Mouse (Mus musculus) myocyte (in vitro differentiated cells): ENCODE data around the gene Mvb12b. TPM values are rescaled to one million over a fixed set of nuclear protein-coding genes. Genes with fewer than 3 reads are reported as not detected.

ENCODE experiments used
- H3K27me3 ChIP-seq: one replicate; pipeline ENCODE4 v1.6.1; 2011; ENCODE audit not compliant: control insufficient read depth, insufficient read depth, insufficient read length
- H3K36me3 ChIP-seq: one replicate; pipeline ENCODE4 v1.6.1; 2011; ENCODE audit not compliant: control insufficient read depth, insufficient read depth
- H3K4me2 ChIP-seq: one replicate; pipeline ENCODE4 v1.6.1; 2011; ENCODE audit warnings: low read depth, control low read depth
- H3K4me3 ChIP-seq: one replicate; pipeline ENCODE4 v1.5.1; 2011; ENCODE audit warnings: mild to moderate bottlenecking, control low read depth, moderate library complexity
- H3K79me2 ChIP-seq: one replicate; pipeline ENCODE4 v1.6.1; 2011; ENCODE audit not compliant: control insufficient read depth, insufficient read depth
- H3ac ChIP-seq: one replicate; pipeline ENCODE4 v1.6.1; 2011; ENCODE audit not compliant: control insufficient read depth, insufficient read length
- CEBPB ChIP-seq: IDR thresholded peaks from 2 replicates; pipeline ENCODE4 v1.6.1; 2011; ENCODE audit warnings: mild to moderate bottlenecking, moderate library complexity; ENCODE audit not compliant: poor library complexity, insufficient read depth, severe bottlenecking
- E2F4 ChIP-seq: IDR thresholded peaks from one replicate; pipeline ENCODE4 v1.6.1; 2011; ENCODE audit warnings: mild to moderate bottlenecking, control low read depth, moderate library complexity; ENCODE audit not compliant: insufficient read depth
- MAX ChIP-seq: IDR thresholded peaks from one replicate; pipeline ENCODE4 v1.6.1; 2011; ENCODE audit warnings: low read depth, mild to moderate bottlenecking, control low read depth
- MYOD1 ChIP-seq, 3 experiments: IDR thresholded peaks; one replicate each; pipeline ENCODE4 v1.6.1; 2011; ENCODE audit warnings: control low read depth in 2 of 3, low read depth in 2 of 3, mild to moderate bottlenecking in 2 of 3, moderate library complexity in 1 of 3; ENCODE audit not compliant: insufficient read length in 2 of 3, control insufficient read depth in 1 of 3
- MYOG ChIP-seq, 3 experiments: IDR thresholded peaks; one replicate each; pipeline ENCODE4 v1.6.1; 2011; ENCODE audit warnings: control low read depth in 2 of 3, low read depth in 2 of 3, mild to moderate bottlenecking in 2 of 3; ENCODE audit not compliant: insufficient read length in 2 of 3, control insufficient read depth in 1 of 3, insufficient read depth in 1 of 3
- POLR2A ChIP-seq: IDR thresholded peaks from one replicate; pipeline ENCODE4 v1.6.1; 2011; ENCODE audit warnings: low read depth, mild to moderate bottlenecking, control low read depth, moderate library complexity; ENCODE audit not compliant: insufficient read length
- POLR2AphosphoS2 ChIP-seq: IDR thresholded peaks from one replicate; pipeline ENCODE4 v1.6.1; 2011; ENCODE audit warnings: low read depth, control low read depth; ENCODE audit not compliant: insufficient read length
- REST ChIP-seq: IDR thresholded peaks from one replicate; pipeline ENCODE4 v1.6.1; 2011; ENCODE audit warnings: mild to moderate bottlenecking, control low read depth, moderate library complexity; ENCODE audit not compliant: insufficient read depth, insufficient read length
- SRF ChIP-seq: IDR thresholded peaks from one replicate; pipeline ENCODE4 v1.6.1; 2011; ENCODE audit warnings: low read depth; ENCODE audit not compliant: control insufficient read depth, insufficient read length
- TCF12 ChIP-seq: IDR thresholded peaks from one replicate; pipeline ENCODE4 v1.6.1; 2011; ENCODE audit warnings: mild to moderate bottlenecking, control low read depth; ENCODE audit not compliant: poor library complexity, insufficient read depth, severe bottlenecking
- TCF3 ChIP-seq: IDR thresholded peaks from one replicate; pipeline ENCODE4 v1.6.1; 2011; ENCODE audit warnings: low read depth, control low read depth; ENCODE audit not compliant: insufficient read length
- USF1 ChIP-seq: IDR thresholded peaks from one replicate; pipeline ENCODE4 v1.6.1; 2011; ENCODE audit warnings: low read depth, mild to moderate bottlenecking, control low read depth, moderate library complexity
- polyA plus RNA-seq: library from polyadenylated mRNA; unstranded; fragments of >200 nt; fragmentation: generic; extraction: Trizol; gene quantifications from one replicate; pipeline ENCODE4 v1.2.1, GENCODE M21; 2012; ENCODE audit warnings: missing spikeins

Gene Mvb12b
- polyA plus RNA-seq, 1 experiment: 14.5 TPM

GRCm38 (mm10) chr2:33777051-33777450 is 110.7 kb downstream of the Mvb12b start:
- no peaks in the 10 kb centered on the region for H3K27me3 ChIP-seq
- no peak overlapping the region for H3ac ChIP-seq
- TF ChIP-seq E2F4: no peak
- no peak for TF ChIP-seq MAX
- TF ChIP-seq POLR2AphosphoS2: no peak
- TF ChIP-seq USF1: no peak
- TF ChIP-seq REST: no peak
- no peak for TF ChIP-seq MYOD1 (IDR thresholded peaks at IDR 0.05; ENCODE audit: control insufficient read depth in 1 of 3, insufficient read length in 2 of 3, low read depth in 2 of 3)
- TF ChIP-seq MYOG (IDR thresholded peaks at IDR 0.05; ENCODE audit: control insufficient read depth in 1 of 3, insufficient read depth in 1 of 3, insufficient read length in 2 of 3, low read depth in 2 of 3): no peak
- H3K4me3 ChIP-seq: no peak overlapping the region
- no peaks in the 10 kb centered on the region for H3K36me3 ChIP-seq
- no peaks in the 10 kb centered on the region for H3K79me2 ChIP-seq
- H3K4me2 ChIP-seq: no peak overlapping the region

DNA sequence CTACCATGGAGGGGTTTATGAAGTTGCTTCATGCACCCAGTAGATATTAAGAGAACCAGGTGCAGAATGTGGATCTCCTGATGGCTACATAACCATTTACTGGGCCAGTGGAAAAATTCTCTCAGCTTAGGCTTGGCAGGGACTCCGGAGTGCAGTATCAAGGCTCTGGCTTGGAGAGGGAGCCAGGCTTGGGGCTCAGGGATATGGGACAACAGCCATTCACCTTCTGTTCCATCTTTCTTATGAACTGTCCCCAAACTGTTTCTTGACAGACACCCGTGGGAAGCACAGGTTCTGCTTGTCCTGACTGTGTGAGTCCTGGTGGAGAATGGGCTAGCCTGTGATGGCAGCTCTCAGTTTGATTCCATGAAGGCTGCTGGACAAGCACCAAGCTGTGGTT is 112.9 kb downstream of the Mvb12b start:
- H3K36me3 ChIP-seq: no peaks in the 10 kb centered on the region

GRCm38 (mm10) chr2:33774106-33774505 is 113.6 kb downstream of the Mvb12b start:
- Histone ChIP-seq H3K27me3 (no peaks in the 10 kb centered on the region), H3K4me3 (no peak overlapping the region), H3K36me3 (no peaks in the 10 kb centered on the region), H3ac (no peak overlapping the region), H3K79me2 (no peaks in the 10 kb centered on the region), H3K4me2 (no peak overlapping the region)
- no peak for TF ChIP-seq REST
- no peak for TF ChIP-seq E2F4
- no peak for TF ChIP-seq TCF3
- TF ChIP-seq POLR2AphosphoS2: no peak
- TF ChIP-seq MAX: no peak
- no peak for TF ChIP-seq USF1
- no peak for TF ChIP-seq MYOD1 (IDR thresholded peaks at IDR 0.05; ENCODE audit: control insufficient read depth in 1 of 3, insufficient read length in 2 of 3, low read depth in 2 of 3)
- no peak for TF ChIP-seq MYOG (IDR thresholded peaks at IDR 0.05; ENCODE audit: control insufficient read depth in 1 of 3, insufficient read depth in 1 of 3, insufficient read length in 2 of 3, low read depth in 2 of 3)
- no peak for TF ChIP-seq TCF12
- TF ChIP-seq SRF: no peak
- TF ChIP-seq CEBPB: no peak
- TF ChIP-seq POLR2A: no peak

More for the DNA sequence above, 112.9 kb downstream of the Mvb12b start:
- Histone ChIP-seq H3K4me3 (no peak overlapping the region), H3K4me2 (no peak overlapping the region), H3ac (no peak overlapping the region), H3K79me2 (no peaks in the 10 kb centered on the region), H3K27me3 (no peaks in the 10 kb centered on the region)
- TF ChIP-seq USF1 (no peak), POLR2A (no peak), MYOD1 (IDR thresholded peaks at IDR 0.05; ENCODE audit: control insufficient read depth in 1 of 3, insufficient read length in 2 of 3, low read depth in 2 of 3) (no peak), TCF3 (no peak), REST (no peak), MYOG (IDR thresholded peaks at IDR 0.05; ENCODE audit: control insufficient read depth in 1 of 3, insufficient read depth in 1 of 3, insufficient read length in 2 of 3, low read depth in 2 of 3) (no peak), MAX (no peak), SRF (no peak)

DNA sequence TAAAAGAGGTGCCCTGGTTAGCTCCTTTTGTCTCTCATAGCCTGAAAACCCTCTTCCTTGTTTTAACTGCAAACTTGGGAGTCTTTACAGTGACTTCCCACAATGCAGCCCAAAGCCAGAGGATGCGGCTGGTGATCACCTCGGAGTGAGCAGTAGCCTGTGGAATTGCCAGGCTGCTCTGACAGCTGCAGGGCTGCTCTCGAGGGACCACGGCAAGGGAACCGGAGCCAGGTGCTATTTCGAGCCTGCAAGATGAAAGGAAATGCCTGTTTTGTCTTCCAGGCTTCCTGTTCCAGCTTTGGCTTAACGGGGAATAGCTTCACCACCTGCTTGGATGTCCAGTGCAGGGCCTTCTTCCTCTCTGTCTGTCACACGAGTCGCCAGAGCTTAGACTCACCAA is 115.3 kb downstream of the Mvb12b start:
- Histone ChIP-seq H3K79me2 (no peaks in the 10 kb centered on the region), H3K4me2 (no peak overlapping the region), H3K36me3 (no peaks in the 10 kb centered on the region), H3K27me3 (no peaks in the 10 kb centered on the region), H3ac (no peak overlapping the region), H3K4me3 (no peak overlapping the region)
- TF ChIP-seq MAX: no peak
- no peak for TF ChIP-seq CEBPB
- TF ChIP-seq MYOD1 (IDR thresholded peaks at IDR 0.05; ENCODE audit: control insufficient read depth in 1 of 3, insufficient read length in 2 of 3, low read depth in 2 of 3): peak in 2 of 3 experiments; percentile 94 to 95
- peak; percentile 7 to 90 (median 90) for TF ChIP-seq MYOG (IDR thresholded peaks at IDR 0.05; ENCODE audit: control insufficient read depth in 1 of 3, insufficient read depth in 1 of 3, insufficient read length in 2 of 3, low read depth in 2 of 3)

- Histone ChIP-seq H3K79me2 (no peaks in the 10 kb centered on the region), H3K36me3 (no peaks in the 10 kb centered on the region), H3K4me3 (no peak overlapping the region), H3K27me3 (no peaks in the 10 kb centered on the region), H3ac (no peak overlapping the region), H3K4me2 (no peak overlapping the region)
- TF ChIP-seq TCF12 (no peak), MYOG (IDR thresholded peaks at IDR 0.05; ENCODE audit: control insufficient read depth in 1 of 3, insufficient read depth in 1 of 3, insufficient read length in 2 of 3, low read depth in 2 of 3) (no peak), TCF3 (no peak), MAX (no peak), USF1 (no peak), CEBPB (no peak), E2F4 (no peak), SRF (no peak), POLR2A (no peak), POLR2AphosphoS2 (no peak), REST (no peak), MYOD1 (IDR thresholded peaks at IDR 0.05; ENCODE audit: control insufficient read depth in 1 of 3, insufficient read length in 2 of 3, low read depth in 2 of 3) (no peak)
These were observed 116.4 kb downstream of the Mvb12b start for GRCm38 (mm10) chr2:33771388-33771787.
